Mouse (Mus musculus) ES-E14 (cell line): ENCODE measurements around the gene Foxj2. TPM values are rescaled to one million over a fixed set of nuclear protein-coding genes. Genes with fewer than 3 reads are reported as not detected.

ENCODE experiments used
- DNase-seq: peaks from one replicate; pipeline ENCODE4 v3.0.0-alpha.2; 2013; ENCODE audit warnings: low read depth, low spot score
- H3K27ac ChIP-seq: 2 replicates; pipeline ENCODE4 v1.5.1; 2012; ENCODE audit warnings: low read depth, mild to moderate bottlenecking, low read length, moderate library complexity, mixed read lengths; ENCODE audit not compliant: poor library complexity, insufficient read depth, severe bottlenecking
- H3K36me3 ChIP-seq: 2 replicates; pipeline ENCODE4 v1.6.1; 2012; ENCODE audit warnings: mild to moderate bottlenecking, low read length, moderate library complexity, mixed read lengths; ENCODE audit not compliant: control insufficient read depth, poor library complexity, insufficient read depth, severe bottlenecking
- H3K4me1 ChIP-seq, 2 experiments: fragments of 150-350 bp in 1 of 2; sonication (generic) in 1 of 2; 2 replicates each; pipeline ENCODE4 v1.6.1; 2012; ENCODE audit warnings: low read length in 2 of 2, mild to moderate bottlenecking in 1 of 2, mixed read lengths in 1 of 2; ENCODE audit not compliant: control insufficient read depth in 2 of 2, insufficient read depth in 2 of 2, poor library complexity in 1 of 2
- H3K4me3 ChIP-seq, 2 experiments: fragments of 150-350 bp in 1 of 2; sonication (generic) in 1 of 2; 2 replicates each; pipeline ENCODE4 v1.5.1; 2012; ENCODE audit warnings: low read length in 2 of 2, low read depth in 1 of 2, mild to moderate bottlenecking in 1 of 2, mixed read lengths in 1 of 2; ENCODE audit not compliant: insufficient read depth in 1 of 2, poor library complexity in 1 of 2, severe bottlenecking in 1 of 2
- H3K9ac ChIP-seq: 2 replicates; pipeline ENCODE4 v1.6.1; 2012; ENCODE audit warnings: low read depth, mild to moderate bottlenecking, low read length, mixed read lengths; ENCODE audit not compliant: poor library complexity, insufficient read depth, severe bottlenecking
- H3K9me3 ChIP-seq: fragments of 150-350 bp; sonication (generic); 2 replicates; pipeline ENCODE4 v1.6.1; 2012; ENCODE audit warnings: low read depth, mild to moderate bottlenecking, low read length; ENCODE audit not compliant: control insufficient read depth, insufficient read depth
- CHD2 ChIP-seq: IDR thresholded peaks from 2 replicates; pipeline ENCODE4 v1.6.1; 2014; ENCODE audit warnings: mild to moderate bottlenecking, low read depth, low read length, inconsistent platforms
- HCFC1 ChIP-seq: IDR thresholded peaks from 2 replicates; pipeline ENCODE4 v1.6.1; 2012; ENCODE audit warnings: low read length, inconsistent platforms, borderline replicate concordance; ENCODE audit not compliant: insufficient read depth
- MAFK ChIP-seq: IDR thresholded peaks from 2 replicates; pipeline ENCODE4 v1.6.1; 2014; ENCODE audit warnings: mild to moderate bottlenecking, low read depth, low read length, inconsistent platforms; ENCODE audit not compliant: insufficient read depth
- ZC3H11A ChIP-seq: IDR thresholded peaks from 2 replicates; pipeline ENCODE4 v1.6.1; 2012; ENCODE audit warnings: low read depth, mild to moderate bottlenecking, inconsistent platforms, low read length, borderline replicate concordance
- ZNF384 ChIP-seq: IDR thresholded peaks from 2 replicates; pipeline ENCODE4 v1.6.1; 2012; ENCODE audit warnings: low read depth, low read length, inconsistent platforms
- in situ Hi-C, 2 experiments: fragments of 600-800 bp; cut with MboI; formaldehyde crosslinking; loops; one replicate each; pipeline ENCODE4 v1.15.1; 2025; ENCODE audit warnings: low sequenced_read_pairs in 2 of 2, inconsistent platforms in 1 of 2; ENCODE audit not compliant: unreplicated experiment in 2 of 2
- total RNA-seq: library from RNA; depleted of rRNA; stranded (reverse); fragments of 300-350 nt; gene quantifications from 2 replicates; pipeline ENCODE4 v1.2.3, GENCODE M21; 2012

Foxj2 gene
- total RNA-seq, 1 experiment = 1.7 TPM

DNA sequence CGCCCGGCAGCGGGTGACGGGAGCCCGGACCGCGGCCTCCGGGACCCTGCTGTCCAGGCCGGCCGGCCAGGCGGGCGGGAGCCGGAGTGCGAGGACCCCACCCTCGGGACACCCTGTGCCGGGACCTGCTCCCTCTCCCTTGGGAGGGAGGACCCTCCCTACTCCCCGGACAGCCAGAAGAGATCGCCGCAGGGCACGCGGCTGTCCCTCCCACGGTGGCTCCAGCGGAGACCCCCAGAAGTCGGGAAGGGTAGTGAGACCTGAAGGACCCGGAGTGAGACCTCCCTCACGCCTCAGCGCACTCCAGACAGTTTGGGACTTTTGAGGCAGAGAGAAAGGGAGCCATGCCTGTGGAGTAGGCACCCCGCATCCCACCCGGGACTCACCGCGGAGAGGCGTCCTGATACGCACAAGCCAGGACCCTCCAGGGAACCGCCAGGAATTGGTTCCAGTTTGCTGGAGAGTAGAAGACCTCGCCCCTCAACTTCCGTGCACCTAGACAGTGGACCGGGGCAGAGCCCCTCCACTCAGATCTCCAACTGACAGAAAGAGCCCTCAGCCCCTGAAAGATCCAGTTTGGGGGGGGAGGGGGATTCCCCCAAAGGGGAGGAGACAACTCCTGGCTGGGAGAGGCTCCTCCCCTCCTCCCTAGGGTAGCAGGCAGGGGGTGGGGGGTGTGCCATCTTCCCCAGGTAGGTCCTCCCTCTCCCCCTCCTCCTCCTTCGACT, 521 bp downstream of the Foxj2 start:
- Histone ChIP-seq H3K4me3 (peak overlapping the region; percentile 78 to 82), H3K4me1 (peaks cover 0 to 10% of the 10 kb centered on the region in 2 experiments; a peak in 1 of 4 replicates), H3K9me3 (no peaks in the 10 kb centered on the region), H3K27ac (no peak overlapping the region), H3K36me3 (no peaks in the 10 kb centered on the region), H3K9ac (peak overlapping the region; percentile 75)
- DNase-seq = no peak
- TF ChIP-seq MAFK (no peak), HCFC1 (no peak), ZC3H11A (no peak), ZNF384 (no peak), CHD2 (no peak)
- in situ Hi-C loops = no loop called here

GRCm38 (mm10) chr6:122820799-122821650, 1.3 kb downstream of the Foxj2 start:
- TF ChIP-seq ZC3H11A = no peak
- no peak for TF ChIP-seq ZNF384
- no peak for TF ChIP-seq HCFC1
- TF ChIP-seq MAFK = no peak
- no peak for TF ChIP-seq CHD2
- no peak for DNase-seq
- H3K9me3 ChIP-seq = no peaks in the 10 kb centered on the region
- no peaks in the 10 kb centered on the region for H3K36me3 ChIP-seq
- peak overlapping the region; percentile 78 to 82 for H3K4me3 ChIP-seq
- peaks cover 0 to 15% of the 10 kb centered on the region in 2 experiments; a peak in 2 of 4 replicates for H3K4me1 ChIP-seq
- in situ Hi-C loops = no loop called here
- H3K9ac ChIP-seq = no peak overlapping the region
- no peak overlapping the region for H3K27ac ChIP-seq

GRCm38 (mm10) chr6:122821822-122822221, 2.1 kb downstream of the Foxj2 start:
- Histone ChIP-seq H3K27ac (no peak overlapping the region), H3K9ac (no peak overlapping the region), H3K4me3 (no peak overlapping the region), H3K4me1 (peaks cover 2 to 18% of the 10 kb centered on the region in 2 experiments; a peak in 3 of 4 replicates), H3K36me3 (no peaks in the 10 kb centered on the region), H3K9me3 (no peaks in the 10 kb centered on the region)
- in situ Hi-C loops = no loop called here
- TF ChIP-seq HCFC1 (no peak), ZC3H11A (no peak), CHD2 (no peak), ZNF384 (no peak), MAFK (no peak)
- no peak for DNase-seq

DNA sequence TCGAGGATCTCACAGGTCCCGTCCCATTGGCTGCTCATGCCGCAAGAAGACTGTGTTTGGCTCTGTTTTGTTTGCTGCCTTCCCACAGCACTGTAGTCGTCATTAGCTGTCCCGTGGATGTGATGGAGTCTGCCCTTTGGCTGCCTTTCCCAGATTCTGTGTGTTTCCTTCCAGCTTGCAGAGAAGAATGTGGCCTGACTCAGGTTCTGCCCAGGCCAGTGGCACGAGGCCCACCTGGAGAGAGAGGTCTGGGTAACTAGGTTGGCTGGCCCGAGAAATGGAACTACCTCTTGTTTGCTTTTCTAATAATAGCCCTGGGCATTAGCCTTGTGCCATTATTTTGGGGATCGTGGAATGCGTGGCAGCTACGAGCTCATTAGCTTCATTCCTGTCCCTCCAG, 4.4 kb downstream of the Foxj2 start:
- Histone ChIP-seq H3K4me3 (no peak overlapping the region), H3K36me3 (no peaks in the 10 kb centered on the region), H3K9me3 (no peaks in the 10 kb centered on the region), H3K9ac (no peak overlapping the region), H3K27ac (no peak overlapping the region), H3K4me1 (peaks cover 5 to 19% of the 10 kb centered on the region in 2 experiments; a peak in 3 of 4 replicates)
- in situ Hi-C loops = no loop called here
- no peak for TF ChIP-seq HCFC1
- no peak for TF ChIP-seq ZNF384
- no peak for TF ChIP-seq CHD2
- TF ChIP-seq MAFK = no peak
- TF ChIP-seq ZC3H11A = no peak
- DNase-seq = no peak
